Mouse (Mus musculus) CH12.LX (cell line): Measurements from ENCODE around the gene Grcc10. TPM values are rescaled to one million over a fixed set of nuclear protein-coding genes. Genes with fewer than 3 reads are reported as not detected.

Experiments used
- DNase-seq: peaks from one replicate; pipeline ENCODE4 v3.0.0-alpha.2; 2013; ENCODE audit errors: extremely low read depth
- H3K27ac ChIP-seq: 2 replicates; pipeline ENCODE4 v1.5.1; 2012; ENCODE audit warnings: low read depth, mild to moderate bottlenecking, control low read depth, moderate library complexity; ENCODE audit not compliant: insufficient read depth
- H3K27me3 ChIP-seq: replicated peaks from 2 replicates; pipeline ENCODE3; 2012; ENCODE audit warnings: inconsistent platforms
- H3K36me3 ChIP-seq, 2 experiments: replicated peaks in 1 of 2; 2 replicates each; pipeline versions ENCODE3 to v1.6.1; 2012; ENCODE audit warnings: inconsistent platforms in 1 of 2, low read length in 1 of 2, mild to moderate bottlenecking in 1 of 2, mixed read lengths in 1 of 2, moderate library complexity in 1 of 2; ENCODE audit not compliant: control insufficient read depth in 1 of 2, insufficient read depth in 1 of 2
- H3K4me1 ChIP-seq, 2 experiments: 2 replicates each; pipeline ENCODE4 v1.6.1; 2012; ENCODE audit warnings: inconsistent platforms in 1 of 2, moderate library complexity in 1 of 2; ENCODE audit not compliant: insufficient read depth in 2 of 2, control insufficient read depth in 1 of 2
- H3K4me2 ChIP-seq: 2 replicates; pipeline ENCODE4 v1.6.1; 2012; ENCODE audit warnings: low read depth, mild to moderate bottlenecking, control low read depth; ENCODE audit not compliant: poor library complexity, insufficient read depth, severe bottlenecking
- H3K4me3 ChIP-seq, 3 experiments: fragments of 150-350 bp in 1 of 3; sonication (generic) in 1 of 3; replicated peaks in 1 of 3; 2 replicates each; pipeline versions ENCODE3 to v1.5.1; 2011 to 2012; ENCODE audit warnings: low read depth in 2 of 3, low read length in 2 of 3, mild to moderate bottlenecking in 2 of 3, moderate library complexity in 2 of 3, control low read depth in 1 of 3, improper control_type of control experiment in 1 of 3, inconsistent platforms in 1 of 3, mixed read lengths in 1 of 3; ENCODE audit not compliant: poor library complexity in 1 of 3
- H3K79me2 ChIP-seq: replicated peaks from 2 replicates; pipeline ENCODE4 v1.6.1; 2012; ENCODE audit warnings: mild to moderate bottlenecking, moderate library complexity; ENCODE audit not compliant: control insufficient read depth, poor library complexity, insufficient read depth, severe bottlenecking; ENCODE audit errors: extremely low read depth
- H3K9ac ChIP-seq: 2 replicates; pipeline ENCODE4 v1.6.1; 2012; ENCODE audit warnings: low read depth, mild to moderate bottlenecking, control low read depth, moderate library complexity; ENCODE audit not compliant: insufficient read depth
- H3K9me3 ChIP-seq: replicated peaks from 2 replicates; pipeline ENCODE3; 2012; ENCODE audit warnings: low read length, inconsistent platforms, mixed read lengths
- BHLHE40 ChIP-seq: IDR thresholded peaks from 2 replicates; pipeline ENCODE4 v1.6.1; 2011; ENCODE audit warnings: mild to moderate bottlenecking, low read depth, low read length, improper control_type of control experiment
- CHD2 ChIP-seq: IDR thresholded peaks from 2 replicates; pipeline ENCODE4 v1.6.1; 2011; ENCODE audit warnings: low read length, improper control_type of control experiment
- CTCF ChIP-seq, 2 experiments: IDR thresholded peaks in 1 of 2; conservative IDR thresholded peaks in 1 of 2; 2 replicates each; pipeline ENCODE4 v1.5.1; 2011 to 2012; ENCODE audit warnings: low read depth in 2 of 2, low read length in 2 of 2, improper control_type of control experiment in 1 of 2, inconsistent platforms in 1 of 2, mild to moderate bottlenecking in 1 of 2, moderate library complexity in 1 of 2
- ELF1 ChIP-seq: IDR thresholded peaks from 2 replicates; pipeline ENCODE4 v1.6.1; 2014; ENCODE audit warnings: low read depth, mild to moderate bottlenecking, inconsistent platforms, low read length, improper control_type of control experiment
- EP300 ChIP-seq: IDR thresholded peaks from 2 replicates; pipeline ENCODE4 v1.6.1; 2011; ENCODE audit warnings: low read length, improper control_type of control experiment
- ETS1 ChIP-seq: conservative IDR thresholded peaks from 2 replicates; pipeline ENCODE4 v1.6.1; 2012; ENCODE audit warnings: low read depth, mild to moderate bottlenecking, inconsistent platforms, low read length, improper control_type of control experiment, moderate library complexity
- GABPA ChIP-seq: IDR thresholded peaks from 2 replicates; pipeline ENCODE4 v1.6.1; 2012; ENCODE audit warnings: low read depth, low read length, improper control_type of control experiment, inconsistent platforms; ENCODE audit not compliant: insufficient replicate concordance
- IRF4 ChIP-seq: IDR thresholded peaks from 2 replicates; pipeline ENCODE4 v1.6.1; 2014; ENCODE audit warnings: low read depth, mild to moderate bottlenecking, inconsistent platforms, low read length, improper control_type of control experiment
- JUN ChIP-seq: IDR thresholded peaks from 2 replicates; pipeline ENCODE4 v1.6.1; 2011; ENCODE audit warnings: low read depth, mild to moderate bottlenecking, low read length, improper control_type of control experiment, moderate library complexity; ENCODE audit not compliant: insufficient read depth
- MAX ChIP-seq: IDR thresholded peaks from 2 replicates; pipeline ENCODE4 v1.6.1; 2011; ENCODE audit warnings: low read length, improper control_type of control experiment
- MAZ ChIP-seq: IDR thresholded peaks from 2 replicates; pipeline ENCODE4 v1.6.1; 2012; ENCODE audit warnings: low read depth, mild to moderate bottlenecking, inconsistent platforms, low read length, improper control_type of control experiment, moderate library complexity
- MEF2A ChIP-seq: IDR thresholded peaks from 2 replicates; pipeline ENCODE4 v1.6.1; 2014; ENCODE audit warnings: low read depth, mild to moderate bottlenecking, inconsistent platforms, low read length, improper control_type of control experiment, borderline replicate concordance
- MXI1 ChIP-seq: IDR thresholded peaks from 2 replicates; pipeline ENCODE4 v1.6.1; 2011; ENCODE audit warnings: mild to moderate bottlenecking, low read depth, low read length, improper control_type of control experiment
- NRF1 ChIP-seq: IDR thresholded peaks from 2 replicates; pipeline ENCODE4 v1.6.1; 2014; ENCODE audit warnings: low read depth, mild to moderate bottlenecking, inconsistent platforms, low read length, improper control_type of control experiment, moderate library complexity
- PAX5 ChIP-seq: IDR thresholded peaks from 2 replicates; pipeline ENCODE4 v1.6.1; 2012; ENCODE audit warnings: low read length, inconsistent platforms, mixed read lengths
- POLR2AphosphoS2 ChIP-seq: IDR thresholded peaks from 2 replicates; pipeline ENCODE4 v1.6.1; 2011; ENCODE audit warnings: low read depth, low read length, improper control_type of control experiment
- RCOR1 ChIP-seq: conservative IDR thresholded peaks from 2 replicates; pipeline ENCODE4 v1.6.1; 2012; ENCODE audit warnings: low read depth, mild to moderate bottlenecking, inconsistent platforms, low read length, improper control_type of control experiment
- SIN3A ChIP-seq: IDR thresholded peaks from 2 replicates; pipeline ENCODE4 v1.6.1; 2012; ENCODE audit warnings: low read length, improper control_type of control experiment, inconsistent platforms
- TBP ChIP-seq: conservative IDR thresholded peaks from 2 replicates; pipeline ENCODE4 v1.6.1; 2011; ENCODE audit warnings: low read depth, low read length, improper control_type of control experiment
- TCF12 ChIP-seq: IDR thresholded peaks from 2 replicates; pipeline ENCODE4 v1.6.1; 2014; ENCODE audit warnings: low read depth, mild to moderate bottlenecking, inconsistent platforms, low read length, improper control_type of control experiment
- UBTF ChIP-seq: IDR thresholded peaks from 2 replicates; pipeline ENCODE4 v1.6.1; 2012; ENCODE audit warnings: low read depth, mild to moderate bottlenecking, inconsistent platforms, low read length, improper control_type of control experiment, moderate library complexity
- USF1 ChIP-seq: IDR thresholded peaks from 2 replicates; pipeline ENCODE4 v1.6.1; 2014; ENCODE audit warnings: low read depth, mild to moderate bottlenecking, inconsistent platforms, low read length, improper control_type of control experiment
- ZKSCAN1 ChIP-seq: IDR thresholded peaks from 2 replicates; pipeline ENCODE4 v1.6.1; 2012; ENCODE audit warnings: low read depth, inconsistent platforms, low read length, improper control_type of control experiment, borderline replicate concordance
- ZMIZ1 ChIP-seq: IDR thresholded peaks from 2 replicates; pipeline ENCODE4 v1.6.1; 2012; ENCODE audit warnings: low read depth, mild to moderate bottlenecking, inconsistent platforms, low read length, improper control_type of control experiment
- dilution Hi-C: fragments of 300-500 bp; cut with MboI; formaldehyde crosslinking; loops from 2 replicates; pipeline ENCODE4 v1.14.3; 2020; ENCODE audit warnings: low sequenced_read_pairs; ENCODE audit not compliant: extremely low pct_unique_long_range_greater_than_20kb, extremely low pct_ligation_motif_present
- in situ Hi-C: fragments of 300-500 bp; cut with MboI; formaldehyde crosslinking; loops from 3 replicates; pipeline ENCODE4 v1.14.3; 2019; ENCODE audit warnings: low sequenced_read_pairs, low pct_ligation_motif_present, low pct_unique_long_range_greater_than_20kb, mixed read lengths
- polyA plus RNA-seq: library from polyadenylated mRNA; unstranded; fragments of >175 nt; gene quantifications from 2 replicates; pipeline ENCODE4 v1.2.1, GENCODE M21; 2012; ENCODE audit warnings: low read depth; ENCODE audit not compliant: insufficient read length
- total RNA-seq, 2 experiments: library from RNA; depleted of rRNA; stranded (reverse); fragments of 300-350 nt in 1 of 2; fragments of >200 nt in 1 of 2; gene quantifications; 2 replicates each; pipeline ENCODE4 v1.2.3; 2012 to 2014

Gene Grcc10
- total and polyA plus RNA-seq, 3 experiments, result 64.3 to 197 (median 88.4) TPM

GRCm38 (mm10) chr6:124699366-124699765 lies 41.8 kb downstream of the Grcc10 start:
- Histone ChIP-seq H3K4me3 (no peak overlapping the region), H3K4me1 (peaks cover 15 to 54% of the 10 kb centered on the region in 2 experiments), H3K9me3 (no peaks in the 10 kb centered on the region), H3K4me2 (no peak overlapping the region), H3K9ac (no peak overlapping the region), H3K27me3 (no peaks in the 10 kb centered on the region), H3K36me3 (peaks cover 59 to 81% of the 10 kb centered on the region in 2 experiments), H3K79me2 (peaks cover 2% of the 10 kb centered on the region), H3K27ac (0 out of 2 replicates have a peak overlapping the region, but pooled peaks have one; percentile 3)
- in situ Hi-C loops (no loop called here), dilution Hi-C loops (no loop called here)
- TF ChIP-seq NRF1 (no peak), CTCF (conservative IDR thresholded peaks at IDR 0.05 in 1 of 2, IDR thresholded peaks at IDR 0.05 in 1 of 2; ENCODE audit: low read depth in 2 of 2, low read length in 2 of 2) (no peak), SIN3A (no peak), ZKSCAN1 (no peak), MXI1 (no peak), PAX5 (no peak), ZMIZ1 (no peak), UBTF (no peak), TBP (no peak), POLR2AphosphoS2 (no peak), GABPA (no peak), BHLHE40 (no peak)
- DNase-seq, result no peak

GRCm38 (mm10) chr6:124698751-124699150 lies 42.4 kb downstream of the Grcc10 start:
- peaks cover 4% of the 10 kb centered on the region; the same call in 1 of the 2 replicates for H3K79me2 ChIP-seq
- H3K9me3 ChIP-seq, result no peaks in the 10 kb centered on the region
- no peak for DNase-seq
- in situ Hi-C loops, result no loop called here
- H3K27me3 ChIP-seq, result no peaks in the 10 kb centered on the region
- dilution Hi-C loops, result no loop called here
- H3K4me1 ChIP-seq, result peaks cover 15 to 54% of the 10 kb centered on the region in 2 experiments
- H3K4me3 ChIP-seq, result no peak overlapping the region
- 0 out of 2 replicates have a peak overlapping the region, but pooled peaks have one; percentile 3 for H3K27ac ChIP-seq
- no peak overlapping the region for H3K4me2 ChIP-seq
- no peak overlapping the region for H3K9ac ChIP-seq
- H3K36me3 ChIP-seq, result peaks cover 56 to 81% of the 10 kb centered on the region in 2 experiments
- TF ChIP-seq SIN3A (no peak), MXI1 (no peak), IRF4 (no peak), RCOR1 (no peak), USF1 (no peak), JUN (no peak), MAZ (no peak), ELF1 (no peak), CHD2 (no peak), PAX5 (no peak), MAX (no peak), TCF12 (no peak), EP300 (no peak), MEF2A (no peak), POLR2AphosphoS2 (no peak), ETS1 (no peak)
